Mouse (Mus musculus) kidney, postnatal 25 days (tissue): ENCODE measurements around the gene Rapgef2.
"Not testable (repeated sequence)": the region's sequence is repeated elsewhere in the genome, so short reads cannot be mapped to it uniquely, and the experiment has no call there.

ENCODE experiments used
- DNase-seq, 2 experiments: peaks; one replicate each; pipeline ENCODE4 v3.0.0; 2021; ENCODE audit warnings: mixed read lengths in 2 of 2

The Rapgef2 gene

DNA sequence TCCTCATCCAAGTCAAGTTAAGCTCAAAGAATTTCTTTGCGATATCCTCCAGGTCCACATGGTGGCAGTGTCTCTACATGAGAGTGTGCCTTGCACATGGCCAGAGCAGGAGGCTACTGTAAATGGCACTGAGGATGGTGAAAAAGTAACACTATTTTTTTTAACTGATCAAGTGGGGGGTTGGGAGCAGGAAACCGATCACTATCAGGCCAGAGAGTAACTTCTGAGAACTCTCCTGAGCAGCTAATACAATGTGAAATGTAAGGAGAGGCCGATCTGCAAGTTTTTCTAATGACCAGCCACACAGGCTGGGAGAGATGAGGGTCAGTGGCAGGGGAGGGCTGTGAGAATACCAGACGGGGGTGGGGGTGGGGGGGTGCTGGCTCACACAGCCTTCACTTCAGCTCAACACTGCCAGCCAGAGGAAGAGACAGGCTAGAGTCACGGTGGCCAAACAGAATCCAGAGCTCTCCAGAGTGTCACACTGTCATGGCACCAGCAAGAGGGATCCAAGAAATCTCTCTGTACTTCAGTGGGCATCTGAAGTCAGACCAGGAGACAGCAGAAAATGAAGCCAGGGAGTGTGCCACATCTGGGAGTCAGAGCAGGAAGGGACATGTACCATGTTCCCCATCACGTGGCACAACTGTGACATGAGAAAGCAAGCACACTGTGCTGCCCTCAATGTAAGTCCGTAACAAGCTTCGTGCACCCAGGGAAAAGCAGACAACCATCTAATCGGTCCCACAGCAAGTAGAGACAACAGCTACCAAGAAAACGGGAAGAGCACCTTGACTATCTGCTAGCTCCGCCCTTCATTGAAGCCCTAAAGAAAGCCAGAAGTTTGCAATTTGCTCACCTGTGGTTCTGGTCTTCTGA lies 83.8 kb downstream of the Rapgef2 start:
- DNase-seq, result peak; percentile 81 to 90

DNA sequence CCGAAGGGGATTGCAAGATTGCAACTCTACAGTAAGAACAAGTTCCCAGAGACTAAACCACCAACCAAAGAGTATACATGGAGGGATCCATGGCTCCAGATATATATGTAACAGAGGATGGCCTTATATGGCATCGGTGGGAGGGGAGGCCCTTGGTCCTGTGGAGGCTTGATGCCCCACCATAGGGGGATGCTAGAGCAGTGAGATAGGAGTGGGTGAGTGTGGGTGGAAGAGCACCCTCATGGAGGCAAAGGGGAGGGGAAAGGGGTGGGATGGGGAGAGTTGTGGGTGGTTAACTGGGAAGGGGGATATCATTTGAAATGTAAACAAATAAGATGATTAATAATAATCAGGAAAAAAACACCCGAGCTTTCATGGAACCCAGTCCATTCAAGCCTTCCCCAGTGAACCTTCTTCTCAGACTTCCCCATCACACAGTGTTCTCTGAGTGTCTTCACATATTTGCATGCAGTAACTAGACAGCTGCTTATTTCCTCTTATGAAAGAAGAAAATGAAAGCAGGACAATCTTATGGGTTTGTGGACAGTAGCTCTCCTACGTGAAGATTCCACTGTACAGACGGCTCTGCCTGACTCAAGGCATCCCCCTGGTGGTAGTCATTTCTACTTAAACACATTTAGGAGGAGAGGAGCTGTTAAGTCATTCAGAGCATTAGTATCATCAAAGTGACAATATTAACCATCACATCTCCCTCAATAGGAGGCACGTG lies 89.4 kb downstream of the Rapgef2 start:
- peak in 1 of 2 experiments; percentile 80 for DNase-seq

DNA sequence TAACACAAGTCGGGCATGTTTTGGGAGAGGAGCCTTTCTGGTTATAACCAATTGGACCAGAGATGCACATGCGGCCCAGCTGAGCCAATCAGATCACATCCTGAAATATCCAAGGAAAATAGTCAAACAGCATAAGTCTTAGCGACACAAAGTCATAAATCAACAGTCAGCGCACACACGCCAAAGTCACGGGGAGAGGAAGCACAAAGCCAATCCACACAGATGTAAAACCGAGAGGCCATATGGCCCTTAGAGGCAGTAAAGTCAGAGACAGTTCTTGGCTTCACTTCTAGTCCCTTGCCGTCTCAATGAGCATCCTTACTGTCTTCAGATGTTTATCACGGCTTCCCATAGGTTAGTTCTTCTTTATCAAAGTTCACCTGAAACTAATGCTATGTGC lies 91.0 kb downstream of the Rapgef2 start:
- no peak for DNase-seq

DNA sequence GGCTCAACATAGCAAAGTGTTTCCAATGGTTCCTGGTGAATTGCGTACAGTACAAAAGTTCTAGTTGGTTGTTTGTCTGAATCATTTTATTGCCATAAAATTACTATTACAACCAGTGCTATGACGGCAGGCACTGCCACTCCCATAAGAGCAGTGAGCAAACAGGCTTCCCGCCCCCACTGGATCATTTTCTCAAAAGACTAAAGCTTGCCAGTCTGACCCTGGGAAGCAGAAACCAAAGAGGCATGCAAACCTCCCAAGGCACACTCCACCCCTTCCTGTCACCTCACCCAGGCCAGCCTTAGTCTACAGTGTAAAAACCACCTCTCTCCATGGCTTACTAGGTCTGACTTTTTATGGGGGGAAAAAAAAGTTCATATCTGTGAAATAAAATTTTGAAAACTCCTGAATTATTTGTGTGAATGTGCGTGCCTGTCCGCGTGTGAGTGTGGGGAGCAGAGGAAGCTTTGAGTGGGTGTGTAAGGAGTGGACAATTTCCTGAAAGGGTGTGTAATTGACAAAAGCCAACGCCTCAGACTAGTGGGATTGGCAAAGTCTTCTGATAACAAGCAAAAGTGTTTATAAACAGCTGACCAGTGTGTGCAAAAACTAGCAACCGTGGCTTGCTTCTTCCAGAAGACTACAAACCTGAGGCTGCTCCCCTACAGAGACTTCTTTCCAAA lies 92.1 kb downstream of the Rapgef2 start:
- peak in 1 of 2 experiments; percentile 32 for DNase-seq

DNA sequence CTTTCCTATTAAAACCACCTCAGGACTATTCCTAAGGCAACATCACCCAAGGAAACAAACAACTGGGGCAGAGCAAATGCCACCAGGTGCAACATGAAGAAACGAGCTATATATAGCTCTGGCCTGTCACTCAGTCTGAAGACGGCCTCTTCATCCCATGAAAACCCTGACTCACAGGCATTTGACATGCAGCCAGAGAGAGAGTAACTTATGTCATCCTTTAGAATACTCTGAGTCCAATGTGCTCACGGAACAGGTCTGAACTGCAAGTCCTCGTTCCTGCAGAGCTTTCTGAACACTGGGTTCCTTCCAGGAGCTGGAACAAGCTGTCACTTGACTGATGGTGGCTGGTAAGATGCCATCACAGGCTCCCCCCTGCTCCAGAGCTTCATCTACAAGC lies 93.3 kb downstream of the Rapgef2 start:
- DNase-seq, result no peak

DNA sequence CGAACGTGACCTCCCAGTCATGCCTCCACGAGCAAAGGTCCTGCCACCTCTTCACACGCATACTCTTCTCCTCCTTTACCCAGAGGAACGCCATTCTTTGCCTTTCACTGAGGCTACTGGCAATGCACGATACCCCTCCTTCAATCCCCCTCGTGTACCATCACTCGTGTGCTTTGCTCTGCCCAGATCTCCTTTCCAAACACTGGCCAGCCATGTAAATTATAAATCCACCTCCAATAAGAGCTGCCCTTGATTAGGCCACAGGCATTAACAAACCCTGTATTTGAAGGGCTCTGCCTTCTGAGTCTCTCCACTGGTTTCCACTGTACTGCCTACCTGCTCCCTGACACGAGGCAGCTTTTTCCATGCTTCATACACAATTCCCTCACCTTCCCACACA lies 94.3 kb downstream of the Rapgef2 start:
- no peak for DNase-seq

DNA sequence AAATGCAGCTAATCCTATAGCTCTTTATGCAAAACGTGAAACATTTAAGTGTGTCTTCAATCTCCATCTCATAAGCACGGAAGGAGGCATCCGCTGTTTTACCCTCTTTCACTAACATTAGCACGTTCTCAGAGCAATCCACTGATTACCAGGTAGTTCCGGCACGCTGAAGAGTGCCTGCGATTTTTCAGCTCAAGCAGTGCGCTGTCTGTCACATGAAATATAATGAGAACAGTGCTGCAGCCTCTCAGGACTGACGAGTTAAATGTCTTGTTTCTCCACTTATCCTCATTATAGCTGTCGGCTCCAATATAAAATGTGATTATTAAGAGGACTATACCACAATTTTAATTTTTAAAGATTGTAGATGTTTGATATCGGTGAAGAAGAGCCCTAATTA lies 94.8 kb downstream of the Rapgef2 start:
- DNase-seq, result no peak

DNA sequence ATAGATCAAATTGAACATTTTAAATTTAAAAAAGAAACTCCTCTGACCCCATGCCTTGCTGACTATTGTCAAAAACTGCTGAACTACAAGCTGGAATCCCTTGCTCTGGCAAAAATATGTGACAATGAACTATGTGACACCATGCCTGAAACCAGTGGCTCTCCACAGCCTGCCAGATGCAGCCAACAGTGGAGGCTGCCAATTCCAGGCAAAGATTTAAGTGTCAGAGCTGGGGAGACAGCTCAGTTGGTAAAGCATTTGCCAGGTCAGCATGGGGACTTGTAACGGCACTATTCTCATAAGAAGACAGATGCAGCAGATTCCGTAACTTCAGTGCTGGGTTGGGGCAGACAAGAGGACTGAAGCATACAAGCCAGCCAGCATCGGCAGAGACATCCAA lies 95.9 kb downstream of the Rapgef2 start:
- no peak for DNase-seq

DNA sequence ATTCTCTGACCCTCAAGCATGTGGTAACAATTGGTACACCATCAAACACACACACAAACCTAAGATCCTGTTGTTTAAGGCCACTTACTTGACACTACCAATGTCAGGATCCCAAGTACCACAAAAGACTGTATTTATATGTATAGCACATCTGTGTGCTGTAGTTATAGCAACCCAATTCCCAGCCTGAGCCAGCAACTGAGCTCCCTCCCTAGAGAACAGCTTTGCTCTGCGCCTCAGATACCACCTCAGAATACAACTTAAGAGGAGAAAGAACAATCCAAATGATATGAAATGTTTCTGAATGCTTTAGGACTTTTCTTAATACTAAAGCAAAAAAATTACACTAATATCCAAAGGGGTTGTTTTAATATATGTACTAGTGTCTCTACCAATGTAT lies 98.4 kb downstream of the Rapgef2 start:
- DNase-seq, result no peak

DNA sequence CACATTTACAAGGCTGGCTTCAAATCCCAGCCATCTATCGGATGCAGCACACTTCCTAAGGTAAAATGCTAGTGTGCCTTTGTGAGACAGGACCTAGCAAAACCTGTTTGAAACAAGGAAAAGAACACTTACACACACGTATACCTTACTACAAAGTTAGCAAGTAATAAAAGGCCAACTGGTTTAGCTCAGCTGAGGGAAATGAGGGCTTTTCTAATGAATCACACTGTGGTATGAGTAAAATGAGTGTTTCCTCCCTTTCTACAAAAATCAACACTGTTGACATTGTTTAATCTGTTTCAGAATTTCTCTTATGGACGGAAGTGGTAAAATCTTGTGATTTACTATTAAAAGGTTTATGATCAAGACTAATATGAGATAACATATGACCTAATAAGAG lies 104.0 kb downstream of the Rapgef2 start:
- no peak for DNase-seq

DNA sequence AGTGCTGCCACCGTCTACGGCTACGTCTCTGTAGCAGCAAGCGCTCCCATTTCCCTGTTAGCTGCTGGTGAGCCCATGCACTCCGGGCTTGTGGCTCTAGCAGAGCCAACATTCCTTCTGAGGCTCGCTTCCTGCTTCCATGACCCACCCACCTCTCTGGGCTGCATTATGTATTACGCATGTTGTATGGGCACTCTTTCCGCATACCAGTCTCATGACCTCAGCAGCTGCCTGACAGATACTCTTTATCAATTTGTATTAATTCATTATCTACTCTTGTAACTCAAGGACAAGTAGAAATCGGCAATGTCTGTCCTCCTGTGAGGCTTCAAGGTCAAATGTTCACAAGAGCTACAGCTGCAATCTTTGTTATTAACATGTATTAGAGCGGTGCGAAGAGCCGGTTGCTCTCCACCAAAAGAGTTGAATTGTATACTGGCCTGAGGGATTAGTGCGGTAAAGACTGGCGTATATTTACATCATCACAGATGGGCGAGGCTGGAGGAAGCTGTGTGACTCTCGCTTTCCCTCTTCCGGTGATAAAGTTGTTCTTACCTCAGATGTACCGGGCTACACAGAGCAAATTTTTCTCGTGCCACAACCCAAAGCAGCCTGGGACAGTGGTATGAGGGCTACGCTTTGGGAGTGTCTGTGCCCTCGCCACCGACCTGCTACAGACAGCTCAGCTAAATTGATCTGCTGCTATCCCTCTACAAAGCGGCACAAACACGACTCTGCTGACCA lies 104.9 kb downstream of the Rapgef2 start:
- DNase-seq, result peak; percentile 70 to 82

DNA sequence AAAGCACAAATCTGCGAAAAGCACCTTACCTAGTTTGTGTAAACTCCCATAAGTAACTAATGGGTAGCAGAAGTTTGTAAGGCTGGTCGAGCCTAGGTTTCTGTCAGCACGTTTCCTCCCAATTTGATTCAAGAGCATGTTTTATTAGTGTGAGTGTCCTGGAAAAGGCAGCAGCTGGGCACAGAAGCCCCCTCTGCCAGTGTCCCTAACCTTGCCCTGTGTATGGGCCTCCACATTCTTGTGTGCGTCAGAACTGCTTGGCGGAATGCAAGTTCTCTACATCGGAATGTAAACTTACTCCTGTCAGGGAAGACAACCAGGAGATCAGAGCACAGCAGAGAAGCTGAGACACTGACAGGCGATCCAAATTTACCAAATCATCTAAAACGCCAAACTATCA lies 106.2 kb downstream of the Rapgef2 start:
- DNase-seq, result no peak

DNA sequence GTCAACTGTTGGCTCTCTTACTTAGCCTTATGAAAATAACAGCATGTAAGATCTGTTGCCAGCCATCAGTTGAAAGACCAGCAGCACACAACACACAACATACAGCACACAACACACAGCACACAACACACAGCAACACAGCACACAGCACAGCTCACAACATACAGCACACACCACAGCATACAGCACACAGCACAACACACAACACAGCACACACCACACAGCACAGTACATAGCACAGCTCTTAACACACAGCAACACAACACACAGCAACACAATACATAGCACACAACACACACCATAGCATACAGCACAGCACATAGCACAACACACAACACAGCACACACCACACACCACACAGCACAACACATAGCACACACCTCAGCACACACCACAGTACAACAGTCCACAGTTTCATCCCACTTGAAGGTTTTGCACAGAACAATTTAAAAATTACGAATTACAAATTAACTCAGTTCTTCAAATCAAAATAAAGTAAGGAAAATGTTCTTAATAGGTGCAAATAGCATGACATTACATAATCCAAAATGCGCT lies 106.7 kb downstream of the Rapgef2 start:
- no peak for DNase-seq

DNA sequence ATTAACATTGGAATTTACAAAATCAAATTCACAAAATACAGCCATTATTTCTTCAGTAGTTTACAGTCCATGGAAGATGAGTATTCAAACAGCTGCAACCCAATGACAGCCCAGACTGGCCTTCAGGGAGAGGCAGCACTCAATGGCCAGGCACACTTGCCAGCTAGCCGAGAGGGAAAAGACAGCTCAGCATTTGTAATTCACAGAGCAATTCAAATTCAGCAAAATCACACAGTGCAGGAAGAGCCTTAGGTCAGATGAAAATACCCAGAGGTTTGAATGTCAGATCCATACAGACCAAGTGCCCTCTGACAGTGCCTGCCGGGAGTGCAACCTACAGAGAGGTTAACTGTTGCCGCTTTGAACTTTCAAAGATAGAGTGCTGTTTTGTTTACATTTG lies 107.6 kb downstream of the Rapgef2 start:
- no peak for DNase-seq

DNA sequence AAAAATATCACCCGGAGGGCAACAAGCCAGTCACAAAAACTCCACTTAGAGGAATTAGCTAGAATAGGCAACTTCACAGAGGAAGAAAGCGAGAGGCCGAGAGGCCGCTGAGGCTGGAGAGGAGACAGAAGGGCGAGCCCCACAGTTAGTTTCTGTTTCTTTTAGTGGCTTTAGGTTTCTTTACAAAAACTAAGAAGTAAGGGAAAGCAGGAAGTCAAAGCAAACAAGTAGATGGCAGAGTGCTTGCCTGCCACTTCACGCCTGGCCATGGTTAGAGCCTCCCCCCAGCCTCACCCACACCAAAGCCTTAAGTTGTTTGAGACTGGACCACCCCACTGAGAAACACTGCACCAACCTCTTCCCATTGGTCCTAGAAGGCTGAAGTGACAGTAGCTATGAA lies 108.2 kb downstream of the Rapgef2 start:
- peak; percentile 26 to 59 for DNase-seq

DNA sequence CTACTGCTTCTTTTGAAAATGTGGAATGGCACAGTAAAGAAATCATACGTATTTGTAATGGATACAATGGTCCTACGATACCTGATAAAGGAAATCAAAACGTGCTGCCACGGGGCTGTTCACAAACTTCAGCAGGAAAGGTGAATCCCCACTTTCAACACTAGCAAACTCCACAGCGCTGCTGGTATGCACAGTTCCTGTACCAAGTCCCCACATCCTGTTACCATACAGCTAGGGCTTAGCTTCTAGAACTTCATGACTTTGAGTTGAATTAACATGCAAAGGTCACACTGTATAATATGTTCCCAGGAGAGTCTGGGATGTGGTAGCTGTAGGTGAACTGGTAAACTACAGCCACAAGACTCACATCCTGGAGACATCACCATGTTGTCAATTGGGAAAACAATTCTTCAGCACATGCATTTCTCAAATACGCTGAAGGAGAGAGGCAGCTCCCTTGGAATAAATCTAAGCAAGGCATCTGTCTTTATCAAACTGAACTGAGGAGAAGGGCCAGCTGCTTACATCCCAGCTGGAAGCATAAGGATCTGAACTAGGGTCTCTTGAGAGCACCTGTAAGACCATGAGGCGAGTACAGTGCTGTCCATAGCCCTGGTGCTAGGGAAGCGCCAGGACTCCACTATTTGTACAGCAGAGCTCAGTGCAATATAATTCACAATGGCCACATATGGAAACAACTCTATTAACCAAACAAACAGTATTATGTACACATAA lies 109.0 kb downstream of the Rapgef2 start:
- no peak for DNase-seq

DNA sequence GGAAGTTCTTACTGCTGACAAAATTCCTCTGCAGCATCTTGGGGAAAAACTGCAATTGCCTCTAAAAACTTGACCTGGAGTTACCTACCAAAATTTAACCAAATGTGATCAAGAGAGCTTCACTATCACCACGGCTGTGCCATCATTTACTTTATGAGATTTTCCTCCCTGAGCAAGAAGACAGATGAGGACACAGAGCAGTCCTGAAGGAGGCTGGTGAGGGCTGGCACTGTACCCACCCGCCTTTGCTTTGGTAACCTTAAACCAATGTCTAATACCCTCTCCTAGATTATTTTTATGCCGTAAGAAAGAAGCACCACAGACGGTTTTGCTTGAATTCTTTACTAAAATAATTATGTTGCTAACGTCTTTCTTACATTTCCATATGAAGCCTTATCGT lies 112.1 kb downstream of the Rapgef2 start:
- DNase-seq, result no peak

DNA sequence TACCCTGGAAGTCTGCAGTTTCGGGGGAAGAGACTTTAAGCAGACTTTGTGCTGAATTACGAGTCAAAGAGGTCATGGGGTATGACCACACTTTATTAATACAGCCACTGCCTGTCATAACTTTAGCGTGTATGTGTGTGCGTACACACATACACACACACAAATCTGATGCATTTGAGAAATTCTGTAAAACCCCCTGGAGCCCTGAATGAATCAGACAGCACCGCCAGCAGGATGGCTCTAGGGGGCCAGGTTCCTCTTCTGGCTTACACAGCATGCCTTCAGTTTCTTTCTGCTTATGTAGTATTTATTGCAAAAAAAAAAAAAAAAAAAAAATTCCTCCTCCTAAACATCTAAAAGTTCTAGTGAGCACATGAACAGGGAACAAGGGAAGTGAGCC lies 113.0 kb downstream of the Rapgef2 start:
- DNase-seq, result no peak

DNA sequence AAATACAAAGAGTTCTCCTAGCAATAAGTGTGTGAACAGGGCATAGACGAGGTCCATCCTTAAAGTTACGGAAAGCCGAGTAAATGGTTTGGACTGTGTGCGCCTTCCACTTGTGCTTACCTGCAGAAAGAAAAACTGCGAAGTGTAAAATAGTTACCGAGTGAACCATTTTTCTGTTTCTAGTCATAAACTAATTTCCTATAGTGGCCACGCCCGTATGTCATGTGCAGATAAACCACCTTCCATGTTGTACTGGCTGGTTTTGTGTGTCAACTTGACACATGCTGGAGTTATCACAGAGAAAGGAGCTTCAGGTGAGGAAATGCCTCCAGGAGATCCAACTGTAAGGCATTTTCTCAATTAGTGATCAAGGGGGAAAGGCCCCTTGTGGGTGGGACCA lies 115.2 kb downstream of the Rapgef2 start:
- DNase-seq, result not testable (repeated sequence)

DNA sequence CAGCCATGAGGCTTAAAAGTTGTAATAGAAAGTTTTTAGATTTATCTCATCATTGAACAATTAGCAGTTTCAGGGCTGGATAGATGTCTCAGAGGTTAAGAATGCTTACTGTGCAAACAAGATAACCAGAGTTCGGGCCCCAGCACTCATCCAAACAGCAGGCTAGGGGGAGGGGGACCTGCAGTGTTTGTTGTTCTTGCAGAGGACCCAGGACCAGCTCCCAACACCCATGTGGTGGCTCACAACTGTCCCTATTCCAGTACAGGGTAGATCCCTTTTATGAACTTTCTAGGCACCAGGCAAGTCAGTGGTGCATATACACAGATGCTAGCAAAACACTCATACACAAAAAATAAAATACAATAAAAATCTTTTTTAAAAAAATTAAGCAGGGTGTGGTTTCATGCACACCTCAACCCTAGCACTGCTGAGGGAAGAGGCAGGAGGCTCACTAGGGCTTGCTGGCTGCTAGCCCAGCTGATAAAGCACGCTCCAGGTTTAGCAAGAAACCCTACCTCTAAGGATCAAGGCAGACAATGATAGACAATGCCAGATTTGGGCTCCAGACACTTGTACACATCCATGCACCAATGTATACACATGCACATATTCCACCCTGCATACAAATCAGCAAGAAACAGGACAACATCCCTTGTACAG lies 118.0 kb downstream of the Rapgef2 start:
- DNase-seq, result no peak

DNA sequence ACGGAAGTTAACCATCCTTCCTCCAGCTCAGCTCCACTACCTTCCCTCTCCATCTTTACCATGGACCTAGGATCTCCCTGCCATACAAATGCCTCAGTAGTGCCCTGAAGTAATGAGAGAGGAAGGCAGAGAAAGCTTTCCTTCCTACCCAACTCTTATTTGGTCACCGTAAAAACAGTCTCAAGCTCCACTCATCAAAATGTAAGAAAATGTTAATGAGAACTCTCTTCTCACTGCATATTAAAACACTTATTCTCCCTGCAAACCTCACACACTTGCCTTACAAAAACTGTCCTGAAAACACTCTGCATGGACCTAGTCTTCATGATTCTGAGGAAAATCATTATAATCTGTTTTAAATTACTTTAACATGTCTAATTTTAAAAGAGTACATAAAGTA lies 118.7 kb downstream of the Rapgef2 start:
- DNase-seq, result no peak
